Mouse (Mus musculus): ENCODE data around the gene Rassf7.

Gene Rassf7

DNA sequence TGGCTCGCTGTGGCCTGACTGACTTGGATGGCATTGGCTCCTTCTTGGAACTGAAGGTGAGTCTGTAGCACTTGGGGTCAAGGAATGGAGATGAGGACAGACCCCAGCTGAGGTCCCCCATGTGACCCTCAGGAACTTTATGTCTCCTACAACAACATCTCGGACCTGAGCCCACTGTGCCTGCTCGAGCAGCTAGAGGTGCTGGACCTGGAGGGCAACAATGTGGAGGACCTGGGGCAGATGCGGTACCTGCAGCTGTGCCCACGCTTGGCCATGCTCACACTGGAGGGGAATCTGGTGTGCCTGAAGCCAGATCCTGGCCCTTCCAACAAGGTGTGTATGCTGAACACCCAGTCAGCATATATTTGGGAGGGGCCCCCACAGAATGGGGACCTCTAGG is 10.2 kb upstream of the Rassf7 start:
- TF ChIP-seq POU5F1 (IDR thresholded peaks at IDR 0.05; ENCODE audit: borderline replicate concordance, low read length): no peak
- Histone ChIP-seq H3K4me1 (replicated peaks; ENCODE audit: low read depth, low read length) (peaks cover 6% of the 10 kb centered on the region), H3K9me3 (ENCODE audit: low read length) (no peaks in the 10 kb centered on the region)

DNA sequence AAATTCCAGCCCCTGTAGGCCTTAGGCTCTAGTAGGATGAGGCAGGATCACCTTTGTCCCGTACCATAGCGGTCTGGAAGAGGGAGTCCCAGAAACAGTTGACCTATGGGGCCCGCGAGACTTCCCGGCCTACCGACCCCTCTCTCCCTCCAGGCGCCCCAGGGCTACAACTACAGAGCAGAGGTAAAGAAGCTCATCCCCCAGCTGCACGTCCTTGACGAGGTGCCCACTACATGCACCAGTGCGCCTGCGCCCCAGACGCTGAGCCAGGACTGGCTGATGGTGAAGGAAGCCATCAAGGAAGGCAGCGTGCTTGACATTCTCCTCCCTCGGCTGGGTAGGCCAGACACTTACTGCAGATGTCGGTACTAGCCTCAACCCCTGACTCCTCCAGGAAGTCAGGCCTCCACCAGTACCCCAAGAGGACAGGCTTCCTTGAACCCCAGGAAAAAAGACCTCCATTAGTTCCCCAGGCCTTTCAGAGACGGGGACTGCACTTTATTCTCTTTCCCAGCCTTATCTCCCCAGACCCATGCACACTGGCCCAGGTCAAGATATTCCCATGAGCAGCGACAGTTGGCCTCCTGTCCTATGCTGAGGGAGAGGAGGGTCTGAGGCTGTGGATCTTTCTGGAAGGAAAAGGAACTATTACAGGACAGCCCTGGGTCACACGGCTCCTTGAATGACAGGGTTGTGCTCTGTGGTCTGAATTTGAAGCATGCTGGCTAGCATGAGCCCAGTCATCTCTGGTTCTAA is 9.3 kb upstream of the Rassf7 start:
- H3K4me3 ChIP-seq (replicated peaks; ENCODE audit: low read length): no peak overlapping the region
- peaks cover 19% of the 10 kb centered on the region for H3K36me3 ChIP-seq (ENCODE audit: insufficient read depth, low read length)
- H3K4me1 ChIP-seq (replicated peaks; ENCODE audit: low read depth, low read length): peaks cover 11% of the 10 kb centered on the region
- H3K27me3 ChIP-seq (ENCODE audit: insufficient read depth, low read length): no peaks in the 10 kb centered on the region
- TF ChIP-seq CTCF (conservative IDR thresholded peaks at IDR 0.05; ENCODE audit: low read length) (no peak), POU5F1 (IDR thresholded peaks at IDR 0.05; ENCODE audit: borderline replicate concordance, low read length) (no peak), NANOG (IDR thresholded peaks at IDR 0.05; ENCODE audit: borderline replicate concordance, low read length) (no peak)
- H3K9me3 ChIP-seq (ENCODE audit: low read length): no peaks in the 10 kb centered on the region

More for the DNA sequence above, 10.2 kb upstream of the Rassf7 start:
- Histone ChIP-seq H3K4me3 (replicated peaks; ENCODE audit: low read length) (no peak overlapping the region), H3K27me3 (ENCODE audit: insufficient read depth, low read length) (no peaks in the 10 kb centered on the region), H3K36me3 (ENCODE audit: insufficient read depth, low read length) (peaks cover 14% of the 10 kb centered on the region)

DNA sequence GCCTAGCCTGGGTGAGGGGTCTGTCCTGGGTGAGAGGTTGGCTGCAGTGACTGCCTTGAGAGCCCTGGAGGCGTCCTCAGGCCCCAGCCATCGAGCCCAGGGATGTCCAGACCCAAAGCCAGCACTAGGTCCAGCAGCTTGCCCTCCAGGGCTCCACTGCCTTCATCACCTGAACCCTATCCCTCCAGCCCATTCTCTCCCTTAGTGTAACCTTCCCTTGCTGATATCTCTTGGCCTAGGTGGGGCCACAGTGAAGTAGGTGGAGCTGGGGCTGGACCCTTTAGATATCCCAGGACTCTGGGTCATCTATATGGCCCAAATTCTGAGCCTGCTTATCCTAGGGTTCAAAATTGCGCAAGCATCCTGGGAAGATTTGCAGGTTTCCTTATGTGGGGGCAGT is 6.1 kb upstream of the Rassf7 start:
- Histone ChIP-seq H3K4me1 (replicated peaks; ENCODE audit: low read depth, low read length) (peaks cover 37% of the 10 kb centered on the region), H3K4me3 (replicated peaks; ENCODE audit: low read length) (no peak overlapping the region), H3K27me3 (ENCODE audit: insufficient read depth, low read length) (no peaks in the 10 kb centered on the region), H3K9me3 (ENCODE audit: low read length) (no peaks in the 10 kb centered on the region), H3K36me3 (ENCODE audit: insufficient read depth, low read length) (peaks cover 23% of the 10 kb centered on the region)
- no peak for TF ChIP-seq CTCF (conservative IDR thresholded peaks at IDR 0.05; ENCODE audit: low read length)
- no peak for TF ChIP-seq NANOG (IDR thresholded peaks at IDR 0.05; ENCODE audit: borderline replicate concordance, low read length)
- no peak for TF ChIP-seq POU5F1 (IDR thresholded peaks at IDR 0.05; ENCODE audit: borderline replicate concordance, low read length)

DNA sequence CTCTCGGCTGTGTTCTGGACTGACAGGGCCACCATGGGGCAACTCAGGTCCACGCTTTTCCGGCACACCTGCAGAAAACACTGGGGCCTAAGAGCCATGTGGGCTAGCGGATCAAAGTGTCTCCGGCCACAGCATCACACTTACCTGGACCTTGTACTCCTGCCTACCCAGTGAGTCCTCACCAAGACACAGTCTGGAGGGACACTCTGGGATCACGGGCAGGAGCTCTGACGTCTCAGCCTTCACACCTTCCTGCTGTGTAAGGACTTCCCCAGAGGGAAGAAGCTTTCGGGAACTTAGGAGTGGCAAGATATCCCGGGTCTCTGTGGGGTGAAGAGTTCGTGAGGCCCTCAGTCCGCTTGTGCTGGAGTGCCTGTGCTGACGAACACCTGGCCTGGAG is 5.5 kb upstream of the Rassf7 start:
- H3K4me3 ChIP-seq (replicated peaks; ENCODE audit: low read length): no peak overlapping the region
- no peaks in the 10 kb centered on the region for H3K27me3 ChIP-seq (ENCODE audit: insufficient read depth, low read length)
- H3K4me1 ChIP-seq (replicated peaks; ENCODE audit: low read depth, low read length): peaks cover 43% of the 10 kb centered on the region
- no peaks in the 10 kb centered on the region for H3K9me3 ChIP-seq (ENCODE audit: low read length)
- TF ChIP-seq POU5F1 (IDR thresholded peaks at IDR 0.05; ENCODE audit: borderline replicate concordance, low read length) (no peak), NANOG (IDR thresholded peaks at IDR 0.05; ENCODE audit: borderline replicate concordance, low read length) (no peak), CTCF (conservative IDR thresholded peaks at IDR 0.05; ENCODE audit: low read length) (no peak)
- peaks cover 23% of the 10 kb centered on the region for H3K36me3 ChIP-seq (ENCODE audit: insufficient read depth, low read length)

DNA sequence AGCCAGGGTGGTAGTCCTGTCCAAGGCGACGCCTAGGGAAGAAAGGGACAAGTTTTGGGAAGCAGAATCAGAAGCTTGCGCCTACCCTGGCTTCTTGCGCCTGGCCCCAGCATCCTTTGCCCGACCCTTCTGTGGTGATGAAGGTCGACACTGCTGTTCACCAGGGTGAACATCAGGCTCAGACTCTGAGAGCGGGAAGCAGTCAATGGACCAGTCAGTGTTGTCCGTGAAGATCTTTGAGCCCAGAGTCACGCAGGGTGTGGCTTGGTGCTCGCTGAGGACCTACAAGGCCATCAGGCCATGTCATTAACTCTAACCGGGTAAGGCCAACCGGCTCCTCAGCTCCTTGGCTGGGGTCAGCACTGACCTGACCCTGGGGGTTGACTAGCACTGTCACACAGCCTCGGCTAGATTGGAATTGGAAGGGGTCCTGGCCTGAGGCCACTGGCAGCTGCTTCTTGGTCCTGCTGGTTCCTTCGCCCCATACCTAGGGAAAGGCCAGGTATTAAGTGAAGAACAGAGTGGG is 5.0 kb upstream of the Rassf7 start:
- TF ChIP-seq NANOG (IDR thresholded peaks at IDR 0.05; ENCODE audit: borderline replicate concordance, low read length) (no peak), POU5F1 (IDR thresholded peaks at IDR 0.05; ENCODE audit: borderline replicate concordance, low read length) (no peak), CTCF (conservative IDR thresholded peaks at IDR 0.05; ENCODE audit: low read length) (no peak)
- Histone ChIP-seq H3K4me3 (replicated peaks; ENCODE audit: low read length) (no peak overlapping the region), H3K27me3 (ENCODE audit: insufficient read depth, low read length) (no peaks in the 10 kb centered on the region), H3K9me3 (ENCODE audit: low read length) (no peaks in the 10 kb centered on the region), H3K4me1 (replicated peaks; ENCODE audit: low read depth, low read length) (peaks cover 45% of the 10 kb centered on the region), H3K36me3 (ENCODE audit: insufficient read depth, low read length) (peaks cover 23% of the 10 kb centered on the region)

DNA sequence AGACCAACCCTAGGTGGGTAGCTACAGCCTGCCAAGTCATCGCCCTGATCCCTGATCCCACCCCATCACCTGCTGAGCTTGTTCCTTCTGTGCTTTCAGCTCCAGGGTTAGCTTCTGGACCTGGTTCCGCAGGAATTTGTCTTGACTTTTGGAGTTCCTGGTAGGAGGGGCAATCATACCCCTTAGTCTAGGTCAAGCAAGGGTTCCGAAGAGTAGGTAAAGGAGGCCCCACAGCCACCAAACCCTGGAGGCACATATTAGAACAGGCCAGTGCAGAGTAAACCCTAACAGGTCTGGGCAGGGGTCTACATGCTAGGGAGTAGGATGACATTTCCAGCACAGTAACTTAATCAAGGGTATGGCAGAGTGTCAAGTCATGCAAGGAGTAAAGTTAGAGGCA is 2.5 kb upstream of the Rassf7 start:
- peak overlapping the region; percentile 26; the same call in 1 of the 2 replicates for H3K4me3 ChIP-seq (replicated peaks; ENCODE audit: low read length)
- peaks cover 39% of the 10 kb centered on the region for H3K36me3 ChIP-seq (ENCODE audit: insufficient read depth, low read length)
- H3K4me1 ChIP-seq (replicated peaks; ENCODE audit: low read depth, low read length): peaks cover 66% of the 10 kb centered on the region
- TF ChIP-seq CTCF (conservative IDR thresholded peaks at IDR 0.05; ENCODE audit: low read length): no peak
- TF ChIP-seq POU5F1 (IDR thresholded peaks at IDR 0.05; ENCODE audit: borderline replicate concordance, low read length): no peak
- TF ChIP-seq NANOG (IDR thresholded peaks at IDR 0.05; ENCODE audit: borderline replicate concordance, low read length): no peak
- H3K9me3 ChIP-seq (ENCODE audit: low read length): no peaks in the 10 kb centered on the region
- no peaks in the 10 kb centered on the region for H3K27me3 ChIP-seq (ENCODE audit: insufficient read depth, low read length)

DNA sequence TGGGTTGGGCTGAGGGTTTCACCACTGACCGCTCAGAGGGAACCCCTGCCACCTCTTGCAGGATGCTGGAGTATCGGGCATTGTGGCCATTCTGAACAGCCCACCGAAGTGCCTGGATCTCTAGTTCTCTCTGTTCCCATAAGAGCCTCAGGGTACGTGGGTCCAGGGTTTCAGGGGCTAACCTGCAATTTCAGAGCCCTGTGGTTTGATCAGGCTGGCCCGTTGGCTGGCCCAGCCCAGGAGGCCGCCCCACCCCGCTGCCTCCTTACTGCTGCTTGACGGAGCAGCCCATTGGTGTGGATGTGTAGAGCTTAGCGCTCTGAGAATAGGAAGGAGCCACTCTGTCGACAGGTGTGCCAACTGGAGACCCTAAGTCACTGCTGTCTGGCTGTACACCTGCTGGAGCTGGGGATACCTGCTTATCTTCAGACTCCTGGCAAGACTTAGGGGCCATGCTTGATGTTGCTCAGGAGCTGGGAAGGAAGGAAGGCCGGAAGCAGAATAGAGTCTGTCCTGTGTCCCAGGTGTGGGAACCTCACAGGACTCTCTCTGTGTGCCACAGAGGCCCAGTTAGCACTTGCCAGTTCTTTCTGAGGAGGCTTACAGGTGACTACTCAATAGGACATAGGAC is 1.9 kb upstream of the Rassf7 start, which contains the start of gene Lmntd2:
TSS of gene Lmntd2 (minus strand) at position 476 of the 631 bp plus-strand sequence.
- Histone ChIP-seq H3K36me3 (ENCODE audit: insufficient read depth, low read length) (peaks cover 45% of the 10 kb centered on the region), H3K4me3 (replicated peaks; ENCODE audit: low read length) (peak within 1 kb of the TSS; percentile 92)
- TF ChIP-seq CTCF (conservative IDR thresholded peaks at IDR 0.05; ENCODE audit: low read length) (no peak), POU5F1 (IDR thresholded peaks at IDR 0.05; ENCODE audit: borderline replicate concordance, low read length) (no peak), NANOG (IDR thresholded peaks at IDR 0.05; ENCODE audit: borderline replicate concordance, low read length) (no peak)

DNA sequence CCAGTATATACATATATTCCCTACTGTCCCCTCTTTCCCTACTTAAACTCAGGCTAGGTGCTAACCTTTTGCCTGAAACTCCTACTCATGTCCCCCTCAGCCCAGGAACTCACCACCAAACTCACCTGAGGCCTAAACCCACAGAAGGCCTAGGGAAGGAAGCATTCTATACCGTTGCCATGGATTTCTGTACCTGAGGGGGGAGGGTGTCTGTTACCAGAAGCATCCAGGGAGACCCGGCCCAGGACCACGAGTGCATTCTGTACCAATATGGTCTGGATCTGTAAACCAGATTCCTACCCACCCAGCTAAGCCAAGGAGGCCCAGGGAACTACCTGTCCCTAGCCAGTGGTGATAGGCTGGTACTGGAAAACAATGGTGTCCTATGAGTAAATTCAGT is 1.4 kb upstream of the Rassf7 start:
- peak overlapping the region; percentile 92 for H3K4me3 ChIP-seq (replicated peaks; ENCODE audit: low read length)
- no peaks in the 10 kb centered on the region for H3K27me3 ChIP-seq (ENCODE audit: insufficient read depth, low read length)
- TF ChIP-seq POU5F1 (IDR thresholded peaks at IDR 0.05; ENCODE audit: borderline replicate concordance, low read length): no peak
- no peak for TF ChIP-seq CTCF (conservative IDR thresholded peaks at IDR 0.05; ENCODE audit: low read length)
- TF ChIP-seq NANOG (IDR thresholded peaks at IDR 0.05; ENCODE audit: borderline replicate concordance, low read length): no peak
- no peaks in the 10 kb centered on the region for H3K9me3 ChIP-seq (ENCODE audit: low read length)
- peaks cover 77% of the 10 kb centered on the region for H3K4me1 ChIP-seq (replicated peaks; ENCODE audit: low read depth, low read length)
- H3K36me3 ChIP-seq (ENCODE audit: insufficient read depth, low read length): peaks cover 49% of the 10 kb centered on the region

More for the DNA sequence above, 1.9 kb upstream of the Rassf7 start, which contains the start of gene Lmntd2:
- Histone ChIP-seq H3K9me3 (ENCODE audit: low read length) (no peaks in the 10 kb centered on the region), H3K4me1 (replicated peaks; ENCODE audit: low read depth, low read length) (peaks cover 71% of the 10 kb centered on the region), H3K27me3 (ENCODE audit: insufficient read depth, low read length) (no peaks in the 10 kb centered on the region)

Measured in E14TG2a.4 (cell line).